Mouse (Mus musculus) lung, embryonic 15.5 days (tissue): ENCODE measurements around the gene Camsap1. TPM values are rescaled to one million over a fixed set of nuclear protein-coding genes. Genes with fewer than 3 reads are reported as not detected.

Source experiments
- ATAC-seq: fragments of 200-750 bp; cut with Nextera tagmentation; 2 replicates; pipeline ENCODE4 v1.8.0; 2017; ENCODE audit warnings: moderate number of reproducible peaks, borderline replicate concordance; ENCODE audit not compliant: low FRiP score, low TSS enrichment; ENCODE audit errors: extremely low read depth
- H3K27ac ChIP-seq: fragments of 300-500 bp; sonication (generic); 2 replicates; pipeline ENCODE4 v1.5.1; 2015; ENCODE audit warnings: moderate library complexity, mild to moderate bottlenecking, inconsistent platforms
- H3K27me3 ChIP-seq: fragments of 300-500 bp; sonication (generic); 2 replicates; pipeline ENCODE4 v1.6.1; 2015; ENCODE audit warnings: inconsistent platforms
- H3K36me3 ChIP-seq: fragments of 300-500 bp; sonication (generic); 2 replicates; pipeline ENCODE4 v1.6.1; 2015; ENCODE audit warnings: inconsistent platforms
- H3K4me1 ChIP-seq: fragments of 300-500 bp; sonication (generic); 2 replicates; pipeline ENCODE4 v1.6.1; 2015; ENCODE audit warnings: inconsistent platforms
- H3K4me2 ChIP-seq: fragments of 300-500 bp; sonication (generic); 2 replicates; pipeline ENCODE4 v1.6.1; 2015; ENCODE audit warnings: inconsistent platforms, mild to moderate bottlenecking, moderate library complexity
- H3K4me3 ChIP-seq: fragments of 300-500 bp; sonication (generic); 2 replicates; pipeline ENCODE4 v1.5.1; 2015; ENCODE audit warnings: mild to moderate bottlenecking, inconsistent platforms
- H3K9ac ChIP-seq: fragments of 300-500 bp; sonication (generic); 2 replicates; pipeline ENCODE4 v1.6.1; 2015; ENCODE audit warnings: inconsistent platforms
- H3K9me3 ChIP-seq: fragments of 300-500 bp; sonication (generic); 2 replicates; pipeline ENCODE4 v1.6.1; 2016; ENCODE audit warnings: inconsistent platforms
- WGBS: fragments of 180-500 bp; shearing (Covaris S2); methylation state at CpG from one replicate; pipeline ENCODE4 v1.1.7; 2015; 5-methylcytosine and 5-hydroxymethylcytosine counted together
- polyA plus RNA-seq: library from polyadenylated mRNA; unstranded; fragments of >200 nt; fragmentation: Nextera tagmentation; extraction: Ambion mirVana; gene quantifications from 2 replicates; pipeline ENCODE4 v1.2.1, GENCODE M21; 2015

Gene Camsap1
- polyA plus RNA-seq, 1 experiment from 2014 or later: 20.4 TPM

- no peak for ATAC-seq
- Histone ChIP-seq H3K4me2 (no peak overlapping the region), H3K27ac (no peak overlapping the region), H3K27me3 (no peaks in the 10 kb centered on the region), H3K36me3 (peaks cover 71% of the 10 kb centered on the region), H3K4me3 (no peak overlapping the region), H3K9ac (no peak overlapping the region), H3K9me3 (no peaks in the 10 kb centered on the region), H3K4me1 (no peaks in the 10 kb centered on the region)
- WGBS: 68% methylated on average over 1 of the region's 1 CpGs
Measured at GRCm38 (mm10) chr2:26011420-26011819, 28.3 kb upstream of the Camsap1 start.

- ATAC-seq: no peak
- 83% methylated on average over 2 of the region's 2 CpGs for WGBS
- no peak overlapping the region for H3K9ac ChIP-seq
- no peaks in the 10 kb centered on the region for H3K4me1 ChIP-seq
- H3K36me3 ChIP-seq: peaks cover 73% of the 10 kb centered on the region
- no peak overlapping the region for H3K4me3 ChIP-seq
- no peak overlapping the region for H3K27ac ChIP-seq
- no peaks in the 10 kb centered on the region for H3K27me3 ChIP-seq
- H3K4me2 ChIP-seq: no peak overlapping the region
- H3K9me3 ChIP-seq: no peaks in the 10 kb centered on the region
Measured at GRCm38 (mm10) chr2:26002001-26002400, 18.9 kb upstream of the Camsap1 start.

- Histone ChIP-seq H3K4me3 (no peak overlapping the region), H3K27ac (no peak overlapping the region), H3K36me3 (peaks cover 64% of the 10 kb centered on the region), H3K4me2 (no peak overlapping the region), H3K4me1 (no peaks in the 10 kb centered on the region), H3K9ac (no peak overlapping the region), H3K27me3 (no peaks in the 10 kb centered on the region), H3K9me3 (no peaks in the 10 kb centered on the region)
- ATAC-seq: no peak
- 97% methylated on average over 5 of the region's 5 CpGs for WGBS
Measured at GRCm38 (mm10) chr2:26001136-26001535, 18.1 kb upstream of the Camsap1 start.

- no peak overlapping the region for H3K27ac ChIP-seq
- H3K27me3 ChIP-seq: no peaks in the 10 kb centered on the region
- ATAC-seq: no peak
- no peaks in the 10 kb centered on the region for H3K9me3 ChIP-seq
- H3K9ac ChIP-seq: no peak overlapping the region
- WGBS: 74% methylated on average over 3 of the region's 3 CpGs
- no peaks in the 10 kb centered on the region for H3K4me1 ChIP-seq
- no peak overlapping the region for H3K4me3 ChIP-seq
- H3K4me2 ChIP-seq: no peak overlapping the region
- peaks cover 37% of the 10 kb centered on the region for H3K36me3 ChIP-seq
Measured at GRCm38 (mm10) chr2:25997716-25998115, 14.6 kb upstream of the Camsap1 start.

GRCm38 (mm10) chr2:25994791-25995190 lies 11.7 kb upstream of the Camsap1 start:
- H3K9me3 ChIP-seq: no peaks in the 10 kb centered on the region
- WGBS: 73% methylated on average over 3 of the region's 3 CpGs
- H3K27ac ChIP-seq: no peak overlapping the region
- H3K4me1 ChIP-seq: no peaks in the 10 kb centered on the region
- no peak overlapping the region for H3K4me2 ChIP-seq
- no peak overlapping the region for H3K4me3 ChIP-seq
- H3K27me3 ChIP-seq: no peaks in the 10 kb centered on the region
- H3K36me3 ChIP-seq: peaks cover 25% of the 10 kb centered on the region
- H3K9ac ChIP-seq: no peak overlapping the region
- no peak for ATAC-seq

GRCm38 (mm10) chr2:25992285-25992684 lies 9.2 kb upstream of the Camsap1 start:
- Histone ChIP-seq H3K4me1 (no peaks in the 10 kb centered on the region), H3K9ac (no peak overlapping the region), H3K9me3 (no peaks in the 10 kb centered on the region), H3K36me3 (peaks cover 2% of the 10 kb centered on the region; the same call in 1 of the 2 replicates), H3K4me3 (no peak overlapping the region), H3K27ac (no peak overlapping the region), H3K27me3 (no peaks in the 10 kb centered on the region), H3K4me2 (no peak overlapping the region)
- no peak for ATAC-seq
- WGBS: 64% methylated on average over 2 of the region's 2 CpGs

- H3K4me1 ChIP-seq: no peaks in the 10 kb centered on the region
- H3K4me3 ChIP-seq: no peak overlapping the region
- H3K27ac ChIP-seq: no peak overlapping the region
- no peaks in the 10 kb centered on the region for H3K27me3 ChIP-seq
- no peak overlapping the region for H3K4me2 ChIP-seq
- no peak for ATAC-seq
- H3K36me3 ChIP-seq: no peaks in the 10 kb centered on the region
- H3K9ac ChIP-seq: no peak overlapping the region
- WGBS: 76% methylated on average over 1 of the region's 1 CpGs
- no peaks in the 10 kb centered on the region for H3K9me3 ChIP-seq
Measured at GRCm38 (mm10) chr2:25989651-25990050, 6.6 kb upstream of the Camsap1 start.

GRCm38 (mm10) chr2:25987817-25988216 lies 4.7 kb upstream of the Camsap1 start:
- Histone ChIP-seq H3K9ac (no peak overlapping the region), H3K27me3 (no peaks in the 10 kb centered on the region), H3K4me2 (no peak overlapping the region), H3K27ac (no peak overlapping the region), H3K9me3 (no peaks in the 10 kb centered on the region), H3K36me3 (no peaks in the 10 kb centered on the region), H3K4me3 (no peak overlapping the region), H3K4me1 (peaks cover 5% of the 10 kb centered on the region)
- ATAC-seq: no peak
- 79% methylated on average over 6 of the region's 6 CpGs for WGBS

- 63% methylated on average over 5 of the region's 5 CpGs for WGBS
Measured at GRCm38 (mm10) chr2:25986601-25987000, 3.5 kb upstream of the Camsap1 start.

GRCm38 (mm10) chr2:25982426-25983091 lies 523 bp downstream of the Camsap1 start:
- WGBS: under 1% methylated on average over 64 of the region's 76 CpGs
- Histone ChIP-seq H3K4me3 (peak overlapping the region; percentile 97), H3K4me1 (peaks cover 50% of the 10 kb centered on the region), H3K9ac (peak overlapping the region; percentile 95), H3K27me3 (no peaks in the 10 kb centered on the region), H3K4me2 (peak overlapping the region; percentile 75), H3K36me3 (no peaks in the 10 kb centered on the region), H3K27ac (peak overlapping the region; percentile 86), H3K9me3 (no peaks in the 10 kb centered on the region)
- no peak for ATAC-seq

More at GRCm38 (mm10) chr2:25986601-25987000, 3.5 kb upstream of the Camsap1 start:
- Histone ChIP-seq H3K4me3 (no peak overlapping the region), H3K36me3 (no peaks in the 10 kb centered on the region), H3K4me2 (no peak overlapping the region), H3K9ac (no peak overlapping the region), H3K9me3 (no peaks in the 10 kb centered on the region), H3K27me3 (no peaks in the 10 kb centered on the region), H3K4me1 (peaks cover 11% of the 10 kb centered on the region), H3K27ac (no peak overlapping the region)
- ATAC-seq: no peak

GRCm38 (mm10) chr2:25982052-25982425 lies 1.0 kb downstream of the Camsap1 start:
- Histone ChIP-seq H3K27me3 (no peaks in the 10 kb centered on the region), H3K4me1 (peaks cover 50% of the 10 kb centered on the region), H3K9ac (peak overlapping the region; percentile 95), H3K27ac (peak overlapping the region; percentile 86; the same call in 1 of the 2 replicates), H3K9me3 (no peaks in the 10 kb centered on the region), H3K36me3 (no peaks in the 10 kb centered on the region), H3K4me3 (peak overlapping the region; percentile 97), H3K4me2 (peak overlapping the region; percentile 75)
- 1% methylated on average over 16 of the region's 16 CpGs for WGBS
- no peak for ATAC-seq

GRCm38 (mm10) chr2:25978997-25979396 lies 4.1 kb downstream of the Camsap1 start:
- no peak for ATAC-seq
- Histone ChIP-seq H3K4me1 (peaks cover 46% of the 10 kb centered on the region), H3K27me3 (no peaks in the 10 kb centered on the region)

More at GRCm38 (mm10) chr2:25978997-25979396, 4.1 kb downstream of the Camsap1 start:
- Histone ChIP-seq H3K4me3 (no peak overlapping the region), H3K27ac (no peak overlapping the region), H3K4me2 (no peak overlapping the region), H3K9ac (no peak overlapping the region), H3K9me3 (no peaks in the 10 kb centered on the region), H3K36me3 (no peaks in the 10 kb centered on the region)
- WGBS: 68% methylated on average over 4 of the region's 4 CpGs
